Mouse (Mus musculus) frontal cortex, postnatal 25 days (tissue): Measurements from ENCODE around the gene Os9.
"Not testable (repeated sequence)": the region's sequence is repeated elsewhere in the genome, so short reads cannot be mapped to it uniquely, and the experiment has no call there.

ENCODE experiments used
- DNase-seq, 2 experiments: peaks; one replicate each; pipeline ENCODE4 v3.0.0; 2022; ENCODE audit warnings: low spot score in 2 of 2

The Os9 gene

DNA sequence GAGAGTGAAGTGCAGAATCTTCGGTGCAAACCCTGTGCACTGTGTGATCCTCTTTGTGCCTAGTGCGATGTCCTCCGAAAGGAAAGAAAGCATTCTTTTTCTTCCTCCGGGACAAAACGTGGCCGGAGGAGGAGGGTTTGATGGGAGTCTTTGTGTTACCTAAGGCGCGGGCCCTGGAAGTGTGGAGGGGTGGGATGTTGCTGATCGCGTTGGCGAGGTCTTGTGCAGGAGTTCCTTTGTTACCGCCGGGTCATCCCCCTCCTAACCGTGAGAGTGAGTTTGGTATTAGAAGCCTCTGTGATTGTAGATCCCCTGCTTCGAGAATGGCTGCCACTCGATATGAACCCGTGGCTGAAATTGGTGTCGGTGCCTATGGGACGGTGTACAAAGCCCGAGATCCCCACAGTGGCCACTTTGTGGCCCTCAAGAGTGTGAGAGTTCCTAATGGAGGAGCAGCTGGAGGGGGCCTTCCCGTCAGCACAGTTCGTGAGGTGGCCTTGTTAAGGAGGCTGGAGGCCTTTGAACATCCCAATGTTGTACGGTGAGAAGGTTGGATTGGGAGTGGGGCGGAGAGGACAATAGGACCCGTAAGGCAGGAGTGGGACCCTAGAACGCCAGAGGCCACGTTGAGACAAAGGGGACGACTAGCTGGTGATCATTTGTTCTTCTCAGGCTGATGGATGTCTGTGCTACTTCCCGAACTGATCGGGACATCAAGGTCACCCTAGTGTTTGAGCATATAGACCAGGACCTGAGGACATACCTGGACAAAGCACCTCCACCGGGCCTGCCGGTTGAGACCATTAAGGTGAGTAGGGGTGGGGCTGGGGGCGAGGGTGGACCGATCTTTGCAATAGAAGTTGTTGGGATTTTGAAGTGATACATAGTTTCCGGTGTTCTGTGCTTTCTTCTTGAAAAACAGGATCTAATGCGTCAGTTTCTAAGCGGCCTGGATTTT is 56.7 kb downstream of the Os9 start:
- no peak for DNase-seq

DNA sequence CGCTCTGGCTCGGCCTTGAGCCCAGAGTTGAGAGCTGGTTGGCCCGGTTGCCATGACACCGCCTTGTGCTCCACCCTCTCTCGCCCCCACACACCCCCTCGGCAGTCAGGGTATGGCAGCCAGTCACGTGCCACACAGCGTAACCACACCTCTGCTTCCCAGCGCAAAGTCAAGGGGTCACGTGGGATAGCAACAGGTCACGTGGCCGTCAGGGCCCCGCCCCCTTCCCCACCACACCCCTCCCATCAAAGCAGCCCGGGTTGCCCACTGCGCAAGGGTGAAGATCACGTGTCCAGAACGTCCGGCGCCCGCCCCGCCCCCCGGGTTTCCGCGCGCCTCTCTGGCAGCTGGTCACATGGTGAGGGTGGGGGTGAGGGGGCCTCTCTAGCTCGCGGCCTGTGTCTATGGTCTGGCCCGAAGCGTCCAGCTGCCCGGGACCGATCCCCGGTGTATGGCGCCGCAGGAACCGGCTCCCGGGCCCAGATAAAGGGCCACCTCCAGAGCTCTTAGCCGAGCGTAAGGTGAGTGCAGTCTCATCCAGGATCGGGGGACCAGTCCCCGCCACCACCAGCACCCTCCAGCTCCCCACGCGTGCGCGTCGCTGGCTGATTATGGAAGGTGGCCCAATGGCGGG is 57.6 kb downstream of the Os9 start, which contains the start of gene Cdk4:
Cdk4 (plus strand) TSS at position 296 of the 634 bp plus-strand sequence.
- DNase-seq = peak; percentile 97 to 98

DNA sequence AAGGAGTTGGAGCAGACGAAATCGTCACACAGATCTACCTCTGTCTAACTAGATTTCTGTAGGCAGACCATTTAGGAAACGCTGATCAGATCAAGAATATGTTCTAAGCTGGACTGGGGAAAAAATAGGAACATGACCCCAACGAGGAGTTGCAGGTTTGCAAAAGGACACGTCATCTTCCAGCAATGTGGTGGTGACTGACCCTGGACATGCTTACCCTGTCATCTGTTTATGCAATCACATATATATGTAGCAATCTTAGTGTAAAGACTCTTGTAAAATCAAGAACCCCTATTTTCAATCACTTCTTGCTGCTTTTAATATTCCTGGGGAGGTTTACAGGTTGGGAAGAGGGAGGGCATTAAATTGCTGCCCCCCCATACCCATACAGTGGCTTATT is 58.4 kb downstream of the Os9 start:
- no peak for DNase-seq

DNA sequence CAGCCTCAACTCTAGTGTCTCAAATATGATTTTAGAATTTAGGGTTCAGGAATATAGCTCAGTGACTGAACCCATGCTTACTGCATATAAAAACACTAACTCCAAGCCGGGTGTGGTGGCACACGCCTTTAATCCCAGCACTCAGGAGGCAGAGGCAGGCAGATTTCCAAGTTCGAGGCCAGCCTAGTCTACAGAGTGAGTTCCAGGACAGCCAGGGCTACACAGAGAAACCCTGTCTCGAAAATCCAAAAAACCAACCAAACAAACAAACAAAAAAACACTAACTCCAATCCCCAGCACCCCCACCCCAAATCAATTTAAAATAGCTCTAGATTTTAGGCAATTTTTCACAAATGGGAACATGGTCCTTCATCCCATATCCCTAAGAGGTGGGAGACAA is 58.8 kb downstream of the Os9 start:
- not testable (repeated sequence) for DNase-seq

DNA sequence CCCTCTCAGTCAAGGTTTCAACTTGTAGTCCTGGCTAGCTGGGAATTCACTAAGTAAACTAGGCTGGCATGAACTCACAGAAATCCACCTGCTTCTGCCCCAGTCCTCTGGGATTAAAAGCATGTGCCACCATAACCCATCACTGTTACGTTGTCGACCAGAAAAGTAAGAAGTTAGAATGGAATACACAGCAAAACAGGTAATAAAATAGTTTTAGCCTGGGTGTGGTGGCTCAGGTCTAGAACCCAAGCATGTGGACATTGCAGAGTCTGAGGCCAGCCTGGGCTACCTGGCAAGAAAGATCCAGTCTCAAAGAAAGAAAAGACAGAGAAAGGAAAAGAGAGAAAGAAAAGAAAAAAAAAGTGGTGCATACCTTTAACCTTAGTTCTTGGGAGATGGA is 59.4 kb downstream of the Os9 start:
- DNase-seq = no peak

DNA sequence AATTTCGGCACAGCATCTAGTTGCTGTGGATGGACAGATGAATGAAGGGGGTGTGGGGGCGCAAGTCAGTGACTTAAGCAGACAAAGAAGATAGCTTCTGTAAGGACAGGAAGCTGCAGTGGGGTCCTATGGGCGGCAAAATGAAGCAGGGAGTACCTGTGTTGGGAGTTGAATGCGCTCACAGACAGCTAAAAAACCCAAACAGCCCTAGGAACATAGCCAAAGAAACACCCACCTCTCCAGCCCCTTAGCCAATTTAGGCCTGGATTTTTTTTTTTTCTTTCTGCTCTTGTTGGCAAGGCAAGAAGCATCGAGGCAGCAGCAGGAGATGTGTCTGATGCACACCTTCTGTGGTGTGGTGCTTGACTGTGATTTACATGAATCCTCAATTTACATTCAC is 59.8 kb downstream of the Os9 start:
- DNase-seq = no peak

DNA sequence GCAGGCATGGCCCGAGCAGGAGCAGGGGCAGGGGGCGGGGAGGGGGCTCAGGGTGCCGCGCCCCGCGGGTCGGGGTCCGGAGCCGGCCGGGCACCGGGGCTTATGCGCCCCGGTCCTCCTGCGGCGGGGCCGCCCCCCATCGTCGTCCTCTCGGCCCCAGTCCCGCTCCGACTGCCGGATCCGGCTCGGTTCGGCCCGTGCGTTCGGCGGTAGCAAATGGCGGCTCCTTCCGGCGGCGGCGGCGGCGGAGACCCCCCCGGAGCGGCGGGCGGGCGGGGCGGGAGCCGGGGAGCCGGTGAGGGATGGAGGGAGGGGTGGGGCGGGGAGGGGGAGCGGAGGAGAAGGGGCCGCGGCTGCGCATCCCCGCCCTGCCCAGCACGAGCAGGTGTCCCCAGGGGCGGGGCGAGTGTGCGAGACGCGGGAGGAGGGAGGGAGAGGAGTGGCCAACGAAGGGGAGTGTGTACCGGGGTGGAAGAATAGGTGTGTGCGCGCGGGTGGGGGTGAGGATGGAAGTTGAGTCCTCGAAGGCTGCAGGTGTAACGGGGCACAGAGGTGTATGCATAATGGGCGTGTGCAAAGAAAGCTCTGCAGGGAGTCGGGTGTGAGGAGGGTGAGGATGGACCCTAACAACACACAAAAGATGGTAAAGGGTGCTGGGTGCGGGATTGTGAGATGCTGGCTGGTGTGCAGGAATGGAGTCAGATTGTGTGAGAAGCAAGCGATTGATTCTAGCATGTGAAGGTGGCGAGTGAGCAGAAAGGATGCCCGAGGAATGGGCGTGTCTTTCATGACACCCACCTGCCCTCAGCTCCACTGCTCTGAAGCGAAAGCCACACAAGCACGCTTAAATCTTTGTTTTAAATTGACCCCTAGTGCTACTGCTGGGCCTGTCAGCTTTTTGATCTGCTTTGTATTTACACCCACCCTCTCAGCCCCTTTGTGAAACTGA is 60.7 kb downstream of the Os9 start, which contains the start of gene March9:
March9 (minus strand) TSS at position 217 of the 949 bp plus-strand sequence.
- peak in 1 of 2 experiments; percentile 56 for DNase-seq

DNA sequence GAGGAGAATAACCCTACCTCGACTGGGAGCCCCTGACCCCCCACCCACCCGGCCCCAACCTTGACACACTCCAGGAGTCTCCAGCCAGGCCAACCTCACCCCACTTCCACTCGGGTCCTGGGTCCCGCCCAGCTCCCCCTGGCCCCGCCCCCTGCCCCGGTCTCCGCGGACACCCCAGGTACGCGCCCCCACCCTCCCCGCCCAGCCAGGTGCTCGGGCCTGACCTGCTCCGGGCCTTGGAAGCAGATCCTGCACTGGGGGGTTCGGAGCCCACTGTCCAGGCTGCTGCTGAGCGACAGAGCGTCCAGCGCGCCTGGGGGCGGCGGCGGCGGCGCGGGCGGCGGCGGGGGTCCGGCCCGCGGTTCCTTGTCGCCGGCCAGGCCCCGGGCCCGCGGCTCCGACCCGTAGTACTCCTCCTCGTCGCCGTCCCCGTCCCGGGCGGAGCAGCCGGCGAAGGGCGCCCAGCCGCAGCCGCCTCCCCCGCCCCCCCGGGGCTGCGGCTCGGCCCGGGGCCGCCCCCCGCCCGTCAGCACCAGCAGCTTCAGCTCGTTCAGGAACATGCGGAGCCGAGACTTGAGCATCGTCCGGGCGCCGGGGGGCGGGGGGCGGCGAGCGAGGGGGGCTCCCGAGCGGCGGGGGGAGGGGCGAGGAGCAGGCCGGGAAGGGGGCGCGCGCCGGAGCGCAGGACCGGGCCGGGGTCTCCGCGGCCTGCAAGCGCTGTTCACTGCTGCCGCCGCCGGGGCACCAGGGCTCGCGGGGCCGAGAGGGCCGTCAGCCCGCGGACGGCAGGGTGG is 61.6 kb downstream of the Os9 start:
- no peak for DNase-seq

DNA sequence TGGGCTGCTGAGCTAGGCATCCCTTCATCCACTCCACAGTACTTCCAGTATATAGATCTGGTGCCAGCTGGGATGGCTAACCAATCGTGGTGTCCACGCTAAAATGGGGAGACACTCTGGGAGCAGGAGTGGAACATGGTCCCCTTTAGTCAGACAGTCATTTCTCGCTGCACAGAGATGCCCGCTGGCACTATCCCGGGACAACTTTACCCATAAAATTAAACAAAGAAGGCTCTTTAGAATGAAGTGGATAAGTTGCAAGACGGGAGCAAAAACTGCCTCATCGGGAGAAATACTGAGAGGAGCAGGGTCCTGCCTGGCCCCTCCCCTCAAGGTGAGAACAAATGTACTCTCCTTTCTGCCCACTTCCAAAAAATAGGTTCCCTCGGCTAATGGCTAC is 62.2 kb downstream of the Os9 start:
- no peak for DNase-seq

DNA sequence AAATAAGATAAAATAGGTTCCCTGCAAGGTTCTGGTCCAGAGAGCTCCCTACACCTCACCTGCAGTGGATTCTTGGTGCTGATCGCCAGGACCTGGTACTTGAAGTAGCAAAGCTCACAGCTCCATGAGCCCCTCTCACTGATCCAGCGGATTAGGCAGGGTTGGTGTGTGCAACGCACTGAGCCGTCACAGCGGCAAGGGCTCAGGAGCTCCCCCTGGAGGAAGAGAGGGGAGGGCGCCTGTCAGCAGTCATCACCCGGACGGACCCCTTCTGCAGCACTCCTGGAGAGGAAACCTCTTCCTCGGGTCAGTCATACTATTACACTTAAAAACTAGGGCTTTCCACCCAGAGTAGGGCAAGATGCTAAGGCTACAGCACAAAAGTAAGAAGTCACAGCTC is 62.8 kb downstream of the Os9 start:
- peak in 1 of 2 experiments; percentile 74 for DNase-seq

DNA sequence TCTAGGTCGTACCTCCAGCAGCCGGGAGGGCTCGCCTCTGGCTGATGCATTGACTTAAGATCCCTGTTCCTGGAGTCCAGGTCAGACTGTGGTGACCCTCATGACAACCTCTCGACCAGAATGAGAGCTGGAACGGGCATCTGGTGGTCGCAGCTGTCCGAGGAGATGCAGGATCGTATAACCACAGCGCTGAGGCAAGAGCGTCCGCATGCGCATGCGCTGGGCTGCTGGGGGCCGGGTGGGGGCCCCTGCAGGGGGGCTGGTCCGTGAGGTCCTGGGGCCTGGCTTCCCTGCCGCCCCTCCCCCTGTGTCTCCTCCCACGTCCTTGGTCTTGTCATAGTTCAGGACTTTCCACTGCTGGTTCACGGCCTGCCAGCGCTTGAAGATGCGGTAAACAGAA is 64.4 kb downstream of the Os9 start:
- DNase-seq = no peak

DNA sequence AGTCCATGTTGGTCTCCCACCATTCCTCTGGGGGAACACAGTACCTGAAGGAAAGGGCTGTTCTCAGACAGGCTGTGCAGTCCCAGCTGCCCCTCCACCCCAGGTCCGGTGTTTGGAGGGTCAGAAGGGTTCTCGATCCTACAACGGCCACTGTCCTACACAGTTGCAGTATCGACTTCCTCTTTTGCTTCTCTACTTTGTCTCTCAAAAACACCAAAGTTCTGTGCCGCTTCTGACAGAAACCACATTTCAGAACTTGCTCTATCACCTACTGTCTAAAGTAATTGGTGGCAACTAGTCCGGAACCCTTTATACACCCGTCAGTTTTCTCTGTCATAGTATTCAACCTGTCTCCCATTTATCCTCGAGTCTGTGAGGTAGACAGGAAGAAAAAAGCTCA is 65.5 kb downstream of the Os9 start:
- no peak for DNase-seq

DNA sequence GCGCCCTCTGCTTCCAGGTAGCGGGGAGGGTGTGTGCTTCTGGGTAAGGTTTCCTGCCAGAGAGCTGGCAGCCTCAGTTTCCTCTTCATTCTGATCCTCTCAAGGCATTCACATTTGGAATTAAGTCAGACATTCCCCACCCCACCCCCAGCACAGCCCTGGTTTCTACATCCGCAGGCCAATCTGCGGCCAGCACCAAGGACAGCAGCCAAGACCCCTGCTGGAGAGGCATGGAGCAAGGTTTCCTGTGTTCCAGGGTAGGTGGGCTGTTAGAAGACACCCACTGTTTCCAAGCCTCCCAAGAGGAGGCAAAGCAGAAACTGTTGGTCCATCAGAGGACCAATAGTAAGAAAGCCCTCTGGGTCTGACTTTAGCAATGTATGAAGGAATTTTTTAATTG is 66.3 kb downstream of the Os9 start:
- DNase-seq = no peak

DNA sequence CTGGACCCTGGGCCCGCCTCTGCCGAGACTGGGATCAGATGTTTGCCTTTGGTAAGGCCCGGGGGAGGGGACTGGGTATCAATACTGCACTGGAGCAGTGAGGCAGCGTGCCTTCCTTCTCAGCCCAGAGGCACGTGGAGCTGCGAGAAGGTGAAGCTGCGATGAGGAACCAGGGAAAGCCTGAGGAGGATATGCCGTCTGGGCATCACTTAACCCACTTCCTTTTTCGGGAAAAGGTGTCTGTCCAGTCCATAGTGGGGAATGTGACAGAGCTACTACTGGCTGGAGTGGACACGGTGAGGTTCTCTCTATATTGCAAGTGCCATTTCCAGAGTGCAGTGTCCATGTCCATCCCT is 70.8 kb downstream of the Os9 start:
- DNase-seq = no peak

DNA sequence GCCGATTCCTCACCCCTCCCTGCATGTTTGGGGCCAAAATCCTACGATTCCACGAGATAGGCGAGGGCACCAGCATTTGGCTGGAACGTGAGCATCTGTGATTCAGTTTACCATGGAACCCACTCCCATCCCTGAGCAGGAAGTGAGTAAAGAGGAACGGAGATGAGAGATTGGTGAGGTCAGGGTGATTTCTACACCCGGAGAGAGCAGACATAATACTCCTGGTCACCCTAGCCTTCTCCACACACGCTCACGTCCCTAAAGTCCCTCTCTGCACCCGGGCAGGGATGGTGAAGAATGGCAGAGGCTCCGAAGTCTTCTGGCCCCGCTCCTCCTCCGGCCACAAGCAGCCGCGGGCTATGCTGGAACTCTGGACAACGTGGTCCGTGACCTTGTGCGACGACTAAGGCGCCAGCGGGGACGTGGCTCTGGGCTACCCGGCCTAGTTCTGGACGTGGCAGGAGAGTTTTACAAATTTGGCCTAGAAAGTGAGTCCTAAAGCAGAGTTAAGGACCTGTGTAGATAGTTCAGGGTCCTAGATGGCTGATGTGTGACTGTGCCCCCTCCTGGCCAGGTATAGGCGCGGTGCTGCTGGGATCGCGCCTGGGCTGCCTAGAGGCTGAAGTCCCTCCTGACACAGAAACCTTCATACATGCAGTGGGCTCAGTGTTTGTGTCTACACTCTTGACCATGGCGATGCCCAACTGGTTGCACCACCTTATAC is 71.4 kb downstream of the Os9 start:
- no peak for DNase-seq

DNA sequence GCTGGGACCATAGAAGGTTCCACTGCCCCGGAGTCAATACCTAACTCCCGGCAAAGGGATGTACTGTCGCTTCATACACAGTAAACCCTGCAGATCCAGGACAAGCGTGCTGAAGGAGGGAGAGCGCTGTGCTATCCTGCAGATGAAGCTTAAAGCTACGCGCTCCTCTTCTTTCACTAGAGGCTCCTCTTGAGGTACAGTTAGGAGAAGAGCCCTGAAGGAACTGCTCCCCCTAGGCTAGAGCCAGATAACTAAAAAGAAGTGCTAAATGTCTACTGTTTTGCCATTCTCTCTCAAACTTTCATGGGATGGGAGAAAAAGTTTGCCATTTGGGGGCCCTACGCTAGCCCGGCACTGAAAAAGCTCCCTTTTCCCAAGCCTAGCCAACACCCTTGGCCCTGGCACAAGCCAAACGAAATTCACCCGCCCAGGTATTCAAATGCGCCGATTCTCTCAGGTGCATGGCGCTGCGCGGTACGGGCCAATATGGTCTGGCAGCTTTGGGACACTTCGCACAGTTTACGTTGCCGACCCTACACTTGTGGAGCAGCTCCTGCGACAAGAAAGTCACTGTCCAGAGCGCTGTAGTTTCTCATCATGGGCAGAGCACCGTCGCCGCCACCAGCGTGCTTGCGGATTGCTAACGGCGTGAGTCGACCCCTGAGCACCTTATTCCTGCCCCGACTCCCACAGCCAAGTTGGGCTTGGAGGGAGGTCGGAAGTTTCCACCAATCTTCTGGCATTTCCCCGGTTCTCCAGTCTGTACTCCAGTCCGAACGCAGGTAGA is 72.1 kb downstream of the Os9 start:
- DNase-seq = no peak

DNA sequence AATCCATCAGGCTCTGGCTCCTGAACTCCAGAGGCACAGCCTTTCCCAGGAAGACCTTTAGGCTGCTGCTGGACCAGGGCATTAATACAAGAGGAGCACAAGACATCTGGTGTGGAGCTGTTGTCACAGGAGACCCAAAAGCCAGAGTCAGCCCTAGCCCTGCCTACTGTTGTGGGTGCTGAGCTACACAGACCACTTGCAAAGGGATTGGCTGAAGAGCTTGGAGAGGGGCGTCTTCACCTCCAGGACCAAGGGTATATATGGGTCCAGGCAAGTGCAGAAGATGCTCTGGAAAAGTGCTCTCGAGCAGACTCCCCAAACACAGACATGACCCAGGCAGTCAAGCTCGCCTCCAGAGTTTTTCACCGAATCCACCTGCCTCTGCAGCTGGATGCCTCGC is 73.0 kb downstream of the Os9 start, which contains the start of gene Cyp27b1:
Cyp27b1 (plus strand) TSS at position 297 of the 400 bp plus-strand sequence.
- DNase-seq = no peak
